Mouse (Mus musculus) erythroblast, embryonic 14.5 days (primary cell): ENCODE measurements around the gene Itpk1. TPM values are rescaled to one million over a fixed set of nuclear protein-coding genes. Genes with fewer than 3 reads are reported as not detected.

Experiments
- H3K27me3 ChIP-seq: 2 replicates; pipeline ENCODE4 v1.6.1; 2012; ENCODE audit warnings: inconsistent platforms; ENCODE audit not compliant: control insufficient read depth
- H3K36me3 ChIP-seq: 2 replicates; pipeline ENCODE4 v1.6.1; 2012; ENCODE audit warnings: mild to moderate bottlenecking, inconsistent platforms; ENCODE audit not compliant: control insufficient read depth
- H3K4me1 ChIP-seq: 2 replicates; pipeline ENCODE4 v1.6.1; 2012; ENCODE audit warnings: inconsistent platforms; ENCODE audit not compliant: control insufficient read depth
- H3K4me3 ChIP-seq: replicated peaks from 2 replicates; pipeline ENCODE3; 2012; ENCODE audit warnings: moderate library complexity, mild to moderate bottlenecking, inconsistent platforms
- H3K9me3 ChIP-seq: 2 replicates; pipeline ENCODE4 v1.6.1; 2012; ENCODE audit warnings: low read length, inconsistent platforms, mixed read lengths; ENCODE audit not compliant: control insufficient read depth
- GATA1 ChIP-seq: IDR thresholded peaks from 2 replicates; pipeline ENCODE4 v1.6.1; 2012; ENCODE audit warnings: low read length, inconsistent platforms, mixed read lengths
- TAL1 ChIP-seq: IDR thresholded peaks from 3 replicates; pipeline ENCODE4 v1.6.1; 2012; ENCODE audit warnings: low read length, inconsistent platforms, mixed read lengths
- polyA plus RNA-seq: library from polyadenylated mRNA; stranded (reverse); fragments of >175 nt; gene quantifications from 2 replicates; pipeline ENCODE4 v1.2.3, GENCODE M21; 2012

Itpk1 gene
- polyA plus RNA-seq, 1 experiment = 0.24 TPM

DNA sequence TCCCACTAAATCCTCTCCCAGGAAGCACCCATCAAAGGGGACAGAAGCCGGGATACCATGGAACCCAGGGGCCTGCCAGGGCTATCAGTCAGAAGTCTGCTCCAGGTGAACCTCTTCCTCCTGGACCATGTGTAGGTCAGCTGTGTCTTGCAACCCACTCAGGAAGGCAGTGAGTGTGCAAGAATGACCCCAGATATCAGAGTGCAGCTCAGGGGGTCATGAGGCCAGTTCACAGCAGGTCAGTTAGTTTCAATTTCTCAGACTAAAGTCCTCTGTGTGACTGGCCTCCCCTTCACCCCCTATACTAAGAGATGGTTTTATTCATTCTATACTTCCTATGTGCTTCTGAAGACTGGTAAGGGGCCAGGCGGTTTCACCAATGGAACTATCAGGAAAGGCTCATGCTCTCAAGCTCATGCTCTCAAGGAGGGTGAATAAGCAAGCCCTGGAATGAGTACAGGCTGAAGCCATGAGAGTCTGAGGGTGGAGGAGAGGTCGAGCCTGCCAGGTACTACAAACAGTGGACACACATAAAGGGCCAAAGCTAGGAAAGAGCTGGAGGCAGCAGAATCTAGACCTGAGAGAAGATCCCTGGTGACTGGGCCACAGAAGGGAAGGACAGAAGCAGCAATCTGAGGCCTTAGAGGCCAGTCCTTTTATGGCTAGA, 19.9 kb downstream of the Itpk1 start:
- H3K9me3 ChIP-seq = no peaks in the 10 kb centered on the region
- TF ChIP-seq GATA1 = no peak
- no peak overlapping the region for H3K4me3 ChIP-seq
- H3K27me3 ChIP-seq = no peaks in the 10 kb centered on the region
- no peaks in the 10 kb centered on the region for H3K36me3 ChIP-seq
- H3K4me1 ChIP-seq = peaks cover 8% of the 10 kb centered on the region

DNA sequence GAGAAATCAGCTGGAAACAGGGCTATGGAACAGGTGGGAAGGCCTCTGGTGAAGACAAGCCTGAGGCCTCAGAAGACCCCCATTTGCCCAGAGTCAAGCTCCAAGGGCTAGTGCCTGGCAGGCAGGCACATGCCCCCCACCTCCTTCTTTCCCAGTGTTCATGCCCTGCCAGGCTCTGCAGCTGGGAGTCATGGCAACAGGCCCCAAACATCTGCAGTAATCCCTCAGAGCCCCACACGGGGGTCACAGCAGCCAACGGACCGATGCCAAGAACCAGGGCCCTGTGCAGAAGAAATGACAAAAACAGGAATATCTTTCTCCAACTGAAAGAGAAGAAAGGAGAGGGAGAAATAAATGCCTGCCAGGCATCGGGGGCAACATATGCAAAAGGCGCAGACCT, 20.8 kb downstream of the Itpk1 start:
- no peak overlapping the region for H3K4me3 ChIP-seq
- H3K4me1 ChIP-seq = peaks cover 8% of the 10 kb centered on the region
- no peaks in the 10 kb centered on the region for H3K36me3 ChIP-seq
- no peaks in the 10 kb centered on the region for H3K27me3 ChIP-seq
- TF ChIP-seq GATA1 (no peak), TAL1 (no peak)
- no peaks in the 10 kb centered on the region for H3K9me3 ChIP-seq

DNA sequence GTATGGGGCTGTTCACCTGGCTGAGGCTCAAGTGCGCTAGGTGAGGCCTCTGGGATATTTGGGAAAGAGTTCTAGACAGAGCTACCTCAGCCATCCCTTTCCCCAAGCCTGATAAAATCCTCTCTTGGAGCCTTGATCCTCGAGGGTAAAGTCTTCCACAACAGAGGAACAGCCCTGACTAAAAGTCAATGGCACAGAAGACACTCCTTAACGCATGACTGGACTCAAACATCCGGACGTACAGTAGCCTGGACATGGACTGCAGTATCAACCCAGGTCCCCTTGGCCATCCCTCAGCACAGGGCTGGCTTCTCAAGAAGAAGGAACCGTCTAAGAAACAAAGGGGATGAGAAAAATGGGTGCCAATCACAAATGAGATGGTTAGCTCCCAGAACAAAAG, 21.3 kb downstream of the Itpk1 start:
- Histone ChIP-seq H3K36me3 (no peaks in the 10 kb centered on the region), H3K27me3 (no peaks in the 10 kb centered on the region), H3K4me1 (peaks cover 8% of the 10 kb centered on the region), H3K9me3 (no peaks in the 10 kb centered on the region), H3K4me3 (no peak overlapping the region)
- TF ChIP-seq GATA1 (no peak), TAL1 (no peak)

DNA sequence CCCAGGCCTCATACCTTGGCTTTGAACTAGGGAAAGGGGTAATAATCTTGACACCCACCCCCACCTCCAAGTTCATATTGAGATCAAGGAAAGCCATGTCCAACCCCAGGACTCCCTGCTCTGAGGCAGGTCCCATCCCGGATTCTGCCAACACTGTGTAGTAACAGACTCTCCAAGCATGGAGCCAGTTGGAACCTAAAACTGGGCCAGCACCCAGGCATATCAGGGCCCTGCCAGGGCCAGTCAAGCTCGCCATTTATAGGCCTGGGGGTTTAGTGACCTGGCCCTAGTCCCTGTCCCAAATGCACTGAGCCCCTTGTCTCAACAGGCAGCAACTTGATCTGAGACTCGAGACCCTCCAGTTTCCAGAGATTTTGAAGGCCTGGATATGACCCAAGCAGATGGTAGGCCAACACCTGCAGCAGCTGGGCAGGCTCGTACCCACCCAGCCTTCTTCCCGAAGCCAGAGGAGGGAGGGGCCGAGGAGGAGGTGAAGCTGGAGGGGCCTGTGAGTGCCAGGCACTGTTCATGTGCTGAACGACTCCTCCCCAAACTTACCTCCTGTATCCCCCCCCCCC, 21.9 kb downstream of the Itpk1 start:
- H3K36me3 ChIP-seq = no peaks in the 10 kb centered on the region
- no peaks in the 10 kb centered on the region for H3K9me3 ChIP-seq
- TF ChIP-seq GATA1 (no peak), TAL1 (no peak)
- peaks cover 5% of the 10 kb centered on the region for H3K4me1 ChIP-seq
- H3K4me3 ChIP-seq = no peak overlapping the region
- no peaks in the 10 kb centered on the region for H3K27me3 ChIP-seq

DNA sequence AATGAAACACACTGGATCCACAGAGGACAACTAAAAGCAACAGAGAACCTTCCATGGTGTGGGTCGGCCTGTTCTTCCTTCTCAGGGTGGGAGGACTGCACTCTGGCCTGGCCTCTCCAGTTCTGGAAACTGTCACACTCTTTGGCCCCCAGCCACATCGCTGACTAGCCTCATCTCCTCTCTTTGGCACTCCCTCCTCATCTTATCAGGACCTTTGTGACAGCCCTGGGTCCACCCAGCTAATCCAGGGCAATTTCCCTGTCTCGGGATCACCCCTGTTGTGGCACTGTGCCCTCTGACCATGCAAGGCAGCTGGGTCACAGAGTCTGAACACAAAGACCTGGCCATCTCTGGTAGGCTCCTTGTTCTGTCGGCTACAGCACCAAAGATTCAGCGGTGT, 22.6 kb downstream of the Itpk1 start:
- H3K27me3 ChIP-seq = no peaks in the 10 kb centered on the region
- H3K4me3 ChIP-seq = no peak overlapping the region
- TF ChIP-seq TAL1 (no peak), GATA1 (no peak)
- H3K9me3 ChIP-seq = no peaks in the 10 kb centered on the region
- H3K4me1 ChIP-seq = peaks cover 5% of the 10 kb centered on the region
- no peaks in the 10 kb centered on the region for H3K36me3 ChIP-seq

DNA sequence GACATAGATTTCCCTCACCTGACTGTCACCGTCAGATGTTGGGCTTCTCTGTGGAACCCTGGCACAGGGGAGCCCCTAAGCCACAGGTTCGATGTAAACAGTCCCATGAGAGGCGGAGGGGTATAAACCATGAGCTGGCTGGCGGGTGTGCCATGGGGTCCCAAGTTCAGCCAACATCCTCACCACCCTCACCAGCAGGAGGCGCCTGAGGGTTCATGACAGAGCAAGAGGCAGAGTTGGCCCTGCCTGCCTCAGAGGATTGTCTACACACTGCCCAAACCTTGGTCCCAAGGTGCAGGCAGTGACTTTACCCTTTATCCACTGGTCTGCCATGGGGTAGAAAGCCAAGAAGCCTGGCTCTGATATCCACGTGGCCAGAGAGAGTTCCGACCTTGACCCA, 23.1 kb downstream of the Itpk1 start:
- peaks cover 5% of the 10 kb centered on the region for H3K4me1 ChIP-seq
- TF ChIP-seq TAL1 (no peak), GATA1 (no peak)
- no peaks in the 10 kb centered on the region for H3K36me3 ChIP-seq
- no peak overlapping the region for H3K4me3 ChIP-seq
- no peaks in the 10 kb centered on the region for H3K9me3 ChIP-seq
- no peaks in the 10 kb centered on the region for H3K27me3 ChIP-seq

DNA sequence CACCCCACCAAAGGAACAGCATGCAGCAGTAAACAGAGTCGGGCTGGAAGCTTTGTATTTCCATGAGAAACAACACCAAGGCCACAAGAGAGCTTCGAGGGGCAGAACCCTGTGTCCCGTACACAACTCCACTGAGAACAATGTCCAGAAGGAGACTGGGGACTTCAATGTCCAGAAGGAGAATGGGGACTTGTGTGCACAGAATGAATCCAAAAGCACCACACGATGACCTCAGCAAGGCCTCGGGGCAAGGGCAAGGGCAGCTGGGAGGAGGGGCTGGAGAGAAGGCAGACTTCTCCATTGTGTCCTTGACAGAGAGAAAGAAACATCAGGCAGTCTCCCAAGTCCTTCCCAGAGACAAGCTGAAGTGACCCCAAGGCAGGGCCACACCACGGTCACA, 25.9 kb downstream of the Itpk1 start:
- TF ChIP-seq TAL1 (no peak), GATA1 (no peak)

DNA sequence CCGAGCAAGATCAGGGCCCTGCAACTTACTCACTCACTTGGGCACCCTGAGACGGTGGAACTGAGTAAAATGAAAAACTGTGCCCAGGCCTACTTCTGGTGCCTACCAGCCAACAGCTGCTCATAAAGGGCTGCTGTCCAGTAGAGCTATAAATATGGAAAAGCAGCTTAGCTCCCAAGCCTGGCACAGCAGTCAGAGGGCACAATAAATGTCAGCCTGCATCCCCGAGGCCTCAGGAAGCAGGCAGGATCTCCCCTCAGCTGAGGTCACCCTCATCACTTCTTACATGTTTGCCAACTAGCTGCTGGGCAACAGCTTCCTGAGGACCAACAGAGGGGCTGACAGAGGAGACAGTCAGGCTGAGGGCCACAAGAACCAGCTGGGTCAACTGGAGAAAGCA, 27.6 kb downstream of the Itpk1 start:
- Histone ChIP-seq H3K4me3 (no peak overlapping the region), H3K27me3 (no peaks in the 10 kb centered on the region), H3K36me3 (no peaks in the 10 kb centered on the region; the same call in 1 of the 2 replicates), H3K4me1 (no peaks in the 10 kb centered on the region; the same call in 1 of the 2 replicates), H3K9me3 (no peaks in the 10 kb centered on the region)
- TF ChIP-seq TAL1 = no peak

More for the DNA sequence above, 25.9 kb downstream of the Itpk1 start:
- H3K27me3 ChIP-seq = no peaks in the 10 kb centered on the region
- H3K4me3 ChIP-seq = no peak overlapping the region
- H3K4me1 ChIP-seq = no peaks in the 10 kb centered on the region; the same call in 1 of the 2 replicates
- no peaks in the 10 kb centered on the region for H3K9me3 ChIP-seq
- no peaks in the 10 kb centered on the region; the same call in 1 of the 2 replicates for H3K36me3 ChIP-seq

DNA sequence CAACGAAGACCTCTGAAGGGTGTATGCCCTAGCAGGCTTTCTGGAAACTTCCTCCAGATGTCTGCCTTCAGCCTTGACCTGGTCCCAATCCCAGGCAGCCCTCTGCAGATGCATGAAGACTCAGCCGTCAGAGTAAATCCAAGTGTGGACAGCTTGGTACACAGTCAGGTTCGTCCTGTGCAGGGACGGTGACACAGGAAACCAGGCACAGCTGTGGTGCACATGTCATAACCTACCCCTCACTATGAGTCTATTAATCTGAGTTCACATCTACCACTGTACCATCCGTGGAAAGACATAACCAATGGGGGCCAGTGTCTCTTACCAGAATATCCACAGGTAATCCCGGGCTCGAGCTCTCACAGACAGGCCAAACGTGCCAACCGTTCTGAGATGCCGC, 30.2 kb downstream of the Itpk1 start:
- Histone ChIP-seq H3K36me3 (no peaks in the 10 kb centered on the region; the same call in 1 of the 2 replicates), H3K4me1 (no peaks in the 10 kb centered on the region), H3K4me3 (no peak overlapping the region), H3K27me3 (no peaks in the 10 kb centered on the region), H3K9me3 (no peaks in the 10 kb centered on the region)
- no peak for TF ChIP-seq GATA1
- TF ChIP-seq TAL1 = no peak
